Mouse (Mus musculus) liver, postnatal 0 days (tissue): ENCODE measurements around the gene Asap2. TPM values are rescaled to one million over a fixed set of nuclear protein-coding genes. Genes with fewer than 3 reads are reported as not detected.
"Not testable (repeated sequence)": the region's sequence is repeated elsewhere in the genome, so short reads cannot be mapped to it uniquely, and the experiment has no call there.

ENCODE experiments used
- ATAC-seq: fragments of 200-750 bp; cut with Nextera tagmentation; 2 replicates; pipeline ENCODE4 v1.8.0; 2017; ENCODE audit warnings: mild to moderate bottlenecking, moderate library complexity
- DNase-seq: peaks from one replicate; pipeline ENCODE4 v3.0.0-alpha.2; 2016
- H3K27ac ChIP-seq: fragments of 300-500 bp; sonication (generic); 2 replicates; pipeline ENCODE4 v1.5.1; 2014; ENCODE audit warnings: antibody characterized with exemption, moderate library complexity, mild to moderate bottlenecking, low read depth
- H3K27me3 ChIP-seq: fragments of 300-500 bp; sonication (generic); 2 replicates; pipeline ENCODE4 v1.6.1; 2014; ENCODE audit warnings: low read length, control low read depth, mixed read lengths; ENCODE audit not compliant: insufficient read depth
- H3K36me3 ChIP-seq: fragments of 300-500 bp; sonication (generic); replicated peaks from 2 replicates; pipeline ENCODE4 v1.6.1; 2014; ENCODE audit warnings: mild to moderate bottlenecking, control low read depth, low read length, moderate library complexity, mixed read lengths; ENCODE audit not compliant: insufficient read depth
- H3K4me1 ChIP-seq: fragments of 300-500 bp; sonication (generic); 2 replicates; pipeline ENCODE4 v1.6.1; 2014; ENCODE audit warnings: antibody characterized with exemption, mild to moderate bottlenecking, control low read depth; ENCODE audit not compliant: insufficient read depth
- H3K4me2 ChIP-seq: fragments of 300-500 bp; sonication (generic); 2 replicates; pipeline ENCODE4 v1.6.1; 2014; ENCODE audit warnings: low read depth, mild to moderate bottlenecking, low read length, moderate library complexity, mixed read lengths
- H3K4me3 ChIP-seq: fragments of 300-500 bp; sonication (generic); 2 replicates; pipeline ENCODE4 v1.5.1; 2014; ENCODE audit warnings: low read depth, low read length
- H3K9ac ChIP-seq: fragments of 300-500 bp; sonication (generic); replicated peaks from 2 replicates; pipeline ENCODE4 v1.6.1; 2014; ENCODE audit warnings: mild to moderate bottlenecking, moderate library complexity
- H3K9me3 ChIP-seq: fragments of 300-500 bp; sonication (generic); 2 replicates; pipeline ENCODE4 v1.6.1; 2016; ENCODE audit warnings: mild to moderate bottlenecking, control low read depth, low read length, mixed read lengths
- CTCF ChIP-seq: sonication (generic); IDR thresholded peaks from 2 replicates; pipeline ENCODE4 v1.5.1; 2016; ENCODE audit warnings: antibody characterized with exemption, low read depth
- whole genome bisulfite sequencing: fragments of 180-500 bp; shearing (Covaris S2); extraction: QIAGEN DNeasy Blood & Tissue Kit; methylation state at CpG from one replicate; pipeline ENCODE4 v1.1.7; 2014; ENCODE audit not compliant: insufficient replicate concordance; 5-methylcytosine and 5-hydroxymethylcytosine counted together
- polyA plus RNA-seq: library from polyadenylated mRNA; unstranded; fragments of >200 nt; fragmentation: Nextera tagmentation; extraction: Ambion mirVana; gene quantifications from 2 replicates; pipeline ENCODE4 v1.2.1, GENCODE M21; 2015

Gene Asap2
- 0.96 and 1.3 TPM in 2 replicates for polyA plus RNA-seq

- not testable (repeated sequence) for DNase-seq, H3K36me3 ChIP-seq, H3K9me3 ChIP-seq, H3K27ac ChIP-seq, ATAC-seq, H3K4me1 ChIP-seq, H3K9ac ChIP-seq, H3K27me3 ChIP-seq
- H3K4me3 ChIP-seq: peak within 1 kb of the TSS; percentile 32
- WGBS: under 1% methylated on average over 14 of the region's 38 CpGs
- peak within 1 kb of the TSS; percentile 61 for H3K4me2 ChIP-seq
These were observed at the start of gene Asap2 for GRCm38 (mm10) chr12:20990132-20990531. Gene Asap2 (plus strand): TSS chr12:20990459.

DNA sequence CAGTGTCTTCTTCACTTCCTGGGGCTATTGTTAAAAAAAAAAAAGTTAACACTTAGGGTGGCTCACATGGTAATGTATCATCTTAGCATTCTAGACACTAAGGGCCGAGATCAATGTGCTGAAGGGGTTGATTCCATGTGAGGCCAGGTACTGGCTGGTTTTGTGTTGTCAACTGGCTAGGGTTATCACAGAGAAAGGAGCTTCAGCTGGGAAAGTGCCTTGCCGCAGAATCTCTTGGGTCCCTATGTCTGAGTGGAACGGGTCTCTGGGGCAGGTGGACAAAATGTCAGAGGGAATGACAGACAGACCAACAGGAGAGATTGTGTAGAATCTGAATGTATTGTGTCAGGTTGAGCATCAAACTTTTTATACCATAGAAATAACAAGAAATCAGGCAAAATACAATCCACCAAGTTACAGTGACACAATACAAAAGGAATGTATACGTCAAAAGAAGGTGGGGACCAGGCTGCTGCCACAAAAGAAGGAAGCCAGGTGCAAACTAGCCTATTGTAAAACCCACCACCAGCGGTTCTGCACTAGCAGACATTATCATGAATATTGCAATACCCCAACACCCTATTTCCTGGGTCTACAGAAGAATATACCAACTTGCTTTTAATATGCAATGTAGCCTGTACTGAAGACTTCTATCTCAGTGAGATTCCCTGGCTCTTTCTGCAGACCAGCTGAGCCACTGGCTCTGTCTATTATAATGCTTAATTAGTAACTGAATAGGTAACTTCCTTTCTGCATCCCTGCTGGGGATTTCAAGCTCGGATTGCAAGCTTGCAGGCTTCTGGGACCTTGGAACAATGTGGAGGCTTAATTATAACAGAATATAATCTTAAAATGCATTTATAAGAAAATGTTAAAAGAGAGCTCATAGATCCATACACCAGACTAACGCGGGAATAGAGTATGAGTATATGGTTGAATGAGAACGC, 42.9 kb upstream of the Asap2 start:
- WGBS: 64% methylated on average over 9 of the region's 9 CpGs
- not testable (repeated sequence) for H3K4me1 ChIP-seq, ATAC-seq, H3K27ac ChIP-seq, H3K4me2 ChIP-seq, H3K27me3 ChIP-seq, H3K4me3 ChIP-seq, DNase-seq, H3K9ac ChIP-seq, H3K36me3 ChIP-seq, H3K9me3 ChIP-seq

- H3K9ac ChIP-seq, H3K36me3 ChIP-seq, H3K27ac ChIP-seq, H3K9me3 ChIP-seq, ATAC-seq, H3K27me3 ChIP-seq, H3K4me1 ChIP-seq: not testable (repeated sequence)
- Histone ChIP-seq H3K4me3 (peak overlapping the region; percentile 32), H3K4me2 (peak overlapping the region; percentile 61)
- under 1% methylated on average over 41 of the region's 52 CpGs for WGBS
- peak; percentile 10 for DNase-seq
These were observed 320 bp downstream of the Asap2 start for GRCm38 (mm10) chr12:20990579-20990978.

- H3K4me1 ChIP-seq, H3K9me3 ChIP-seq, H3K4me2 ChIP-seq, H3K27me3 ChIP-seq, DNase-seq, H3K4me3 ChIP-seq, ATAC-seq, H3K9ac ChIP-seq, H3K27ac ChIP-seq, H3K36me3 ChIP-seq: not testable (repeated sequence)
- 39% methylated on average over 6 of the region's 6 CpGs for WGBS
- TF ChIP-seq CTCF: peak; percentile 50
These were observed 40.6 kb downstream of the Asap2 start for GRCm38 (mm10) chr12:21030875-21031274.

GRCm38 (mm10) chr12:21046716-21047115, 56.5 kb downstream of the Asap2 start:
- H3K27ac ChIP-seq, ATAC-seq, H3K9ac ChIP-seq, H3K4me3 ChIP-seq, H3K36me3 ChIP-seq, H3K4me1 ChIP-seq, DNase-seq, H3K4me2 ChIP-seq, H3K9me3 ChIP-seq, H3K27me3 ChIP-seq: not testable (repeated sequence)
- 87% methylated on average over 9 of the region's 9 CpGs for WGBS

DNA sequence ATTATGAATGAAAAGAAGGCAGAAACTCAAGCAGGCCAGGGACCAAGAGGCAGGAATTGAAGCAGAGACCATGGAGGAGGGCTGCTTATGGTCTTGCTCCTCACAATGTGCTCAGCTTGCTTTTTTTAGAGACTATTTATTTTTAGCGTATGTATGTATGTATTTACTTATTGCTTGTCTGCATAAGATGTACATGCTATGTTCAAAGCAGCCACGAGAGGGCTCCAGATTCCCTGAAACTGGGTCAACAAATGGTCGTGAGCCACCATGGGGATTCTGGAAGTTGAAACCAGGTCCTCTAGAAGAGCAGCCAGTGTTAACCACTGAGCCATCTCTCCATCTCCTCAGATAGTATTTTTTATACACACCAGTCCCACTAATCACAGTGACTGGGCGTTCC, 85.5 kb downstream of the Asap2 start:
- H3K27me3 ChIP-seq, H3K9ac ChIP-seq, H3K4me3 ChIP-seq, H3K4me2 ChIP-seq, H3K9me3 ChIP-seq, H3K27ac ChIP-seq, H3K4me1 ChIP-seq, ATAC-seq, H3K36me3 ChIP-seq: not testable (repeated sequence)
- peak; percentile 59 for TF ChIP-seq CTCF
- 14% methylated on average over 4 of the region's 4 CpGs for WGBS
- peak; percentile 64 for DNase-seq

DNA sequence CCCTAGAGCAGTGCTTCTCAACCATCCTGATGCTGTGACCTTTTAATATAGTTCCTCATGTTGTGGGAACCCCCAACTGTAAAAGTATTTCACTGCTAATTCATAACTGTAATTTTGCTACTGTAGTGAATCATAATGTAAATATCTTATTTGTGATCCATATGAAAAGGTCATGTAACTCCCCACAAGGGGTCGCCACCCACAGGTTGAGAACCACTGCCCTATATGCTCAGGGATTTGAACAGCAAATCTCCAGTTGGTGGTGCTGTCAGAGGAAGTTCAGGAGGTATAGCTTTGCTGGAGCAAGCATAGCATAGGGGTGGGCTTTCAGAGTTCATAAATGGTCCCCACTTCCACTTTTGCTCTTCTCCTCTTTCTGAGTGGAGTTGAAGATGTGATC, 99.9 kb downstream of the Asap2 start:
- H3K36me3 ChIP-seq, H3K4me2 ChIP-seq, H3K27me3 ChIP-seq, ATAC-seq, H3K4me1 ChIP-seq, H3K9ac ChIP-seq, H3K27ac ChIP-seq, H3K9me3 ChIP-seq, H3K4me3 ChIP-seq: not testable (repeated sequence)
- DNase-seq: peak; percentile 13
- 24% methylated on average over 1 of the region's 1 CpGs for WGBS
- TF ChIP-seq CTCF: peak; percentile 42

GRCm38 (mm10) chr12:21092446-21092845, 102.2 kb downstream of the Asap2 start:
- 77% methylated on average over 1 of the region's 1 CpGs for WGBS
- H3K9ac ChIP-seq, H3K27ac ChIP-seq, H3K9me3 ChIP-seq, ATAC-seq, H3K4me2 ChIP-seq, H3K4me3 ChIP-seq, H3K27me3 ChIP-seq, DNase-seq, H3K36me3 ChIP-seq, H3K4me1 ChIP-seq: not testable (repeated sequence)

GRCm38 (mm10) chr12:21097806-21098325, 107.6 kb downstream of the Asap2 start:
- not testable (repeated sequence) for H3K4me1 ChIP-seq, DNase-seq, H3K36me3 ChIP-seq, ATAC-seq, H3K27me3 ChIP-seq, H3K4me3 ChIP-seq, H3K4me2 ChIP-seq, H3K9ac ChIP-seq, H3K27ac ChIP-seq, H3K9me3 ChIP-seq
- 63% methylated on average over 3 of the region's 3 CpGs for WGBS
